Mouse (Mus musculus) intestine, embryonic 16.5 days (tissue): ENCODE results near the gene Mid1. TPM values are rescaled to one million over a fixed set of nuclear protein-coding genes. Genes with fewer than 3 reads are reported as not detected.
"Not testable (repeated sequence)": the region's sequence is repeated elsewhere in the genome, so short reads cannot be mapped to it uniquely, and the experiment has no call there.

Source experiments
- ATAC-seq: fragments of 200-750 bp; cut with Nextera tagmentation; 2 replicates; pipeline ENCODE4 v1.8.0; 2017; ENCODE audit warnings: moderate TSS enrichment, moderate library complexity
- H3K27ac ChIP-seq: fragments of 300-500 bp; sonication (generic); 2 replicates; pipeline ENCODE4 v1.5.1; 2014; ENCODE audit warnings: mild to moderate bottlenecking, low read length
- H3K27me3 ChIP-seq: fragments of 300-500 bp; sonication (generic); replicated peaks from 2 replicates; pipeline ENCODE4 v1.6.1; 2014; ENCODE audit warnings: low read length, control low read depth, mixed read lengths; ENCODE audit not compliant: control insufficient read depth, insufficient read depth
- H3K36me3 ChIP-seq: fragments of 300-500 bp; sonication (generic); 2 replicates; pipeline ENCODE4 v1.6.1; 2014; ENCODE audit warnings: low read length, control low read depth; ENCODE audit not compliant: control insufficient read depth, insufficient read depth
- H3K4me1 ChIP-seq: fragments of 300-500 bp; sonication (generic); 2 replicates; pipeline ENCODE4 v1.6.1; 2014; ENCODE audit warnings: low read length, control low read depth, mixed read lengths; ENCODE audit not compliant: control insufficient read depth, insufficient read depth
- H3K4me2 ChIP-seq: fragments of 300-500 bp; sonication (generic); 2 replicates; pipeline ENCODE4 v1.6.1; 2014; ENCODE audit warnings: low read depth, low read length, control low read depth
- H3K4me3 ChIP-seq: fragments of 300-500 bp; sonication (generic); 2 replicates; pipeline ENCODE4 v1.5.1; 2014; ENCODE audit warnings: mild to moderate bottlenecking, low read length
- H3K9ac ChIP-seq: fragments of 300-500 bp; sonication (generic); 2 replicates; pipeline ENCODE4 v1.6.1; 2014; ENCODE audit warnings: low read depth, low read length
- H3K9me3 ChIP-seq: fragments of 300-500 bp; sonication (generic); 2 replicates; pipeline ENCODE4 v1.6.1; 2016; ENCODE audit warnings: low read length, control low read depth; ENCODE audit not compliant: control insufficient read depth
- WGBS: fragments of 180-500 bp; shearing (Covaris S2); extraction: QIAGEN DNeasy Blood & Tissue Kit; methylation state at CpG from one replicate; pipeline ENCODE4 v1.1.7; 2014; 5-methylcytosine and 5-hydroxymethylcytosine counted together
- polyA plus RNA-seq: library from polyadenylated mRNA; unstranded; fragments of >200 nt; fragmentation: Nextera tagmentation; extraction: Ambion mirVana; gene quantifications from 2 replicates; pipeline ENCODE4 v1.2.1, GENCODE M21; 2015

Gene Mid1
- polyA plus RNA-seq, 1 experiment from 2014 or later: 3.5 TPM

GRCm38 (mm10) chrX:169971562-169971961 is 286.6 kb downstream of the Mid1 start:
- H3K27ac ChIP-seq, H3K4me3 ChIP-seq, H3K36me3 ChIP-seq, H3K4me2 ChIP-seq, H3K9me3 ChIP-seq, H3K4me1 ChIP-seq, H3K9ac ChIP-seq, H3K27me3 ChIP-seq, ATAC-seq: not testable (repeated sequence)
- 89% methylated on average over 6 of the region's 6 CpGs for WGBS

DNA sequence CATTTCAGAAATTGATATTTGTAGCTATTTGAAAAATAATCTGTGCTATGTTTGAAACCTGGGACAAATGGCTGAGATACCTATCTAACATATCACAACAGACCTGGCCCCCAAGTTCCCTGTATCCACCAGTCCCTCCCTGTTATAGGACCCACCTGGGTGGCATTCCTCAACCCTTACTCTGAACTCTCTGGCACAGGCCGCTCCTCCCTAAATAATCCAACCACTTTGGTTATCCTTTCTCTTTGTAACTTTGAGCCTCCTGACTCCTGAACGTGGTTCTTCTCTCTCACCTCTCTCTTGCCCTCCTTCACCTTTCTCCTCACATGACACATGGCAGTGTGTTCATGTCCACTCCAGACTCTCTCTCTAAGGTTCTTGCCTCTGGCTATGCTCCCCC is 287.1 kb downstream of the Mid1 start:
- 72% methylated on average over 2 of the region's 2 CpGs for WGBS
- peak; percentile 21; the same call in 1 of the 2 replicates for ATAC-seq
- H3K4me2 ChIP-seq, H3K9me3 ChIP-seq, H3K4me1 ChIP-seq, H3K9ac ChIP-seq, H3K36me3 ChIP-seq, H3K27me3 ChIP-seq, H3K4me3 ChIP-seq: not testable (repeated sequence)
- H3K27ac ChIP-seq: 0 out of 2 replicates have a peak overlapping the region, but pooled peaks have one; percentile 0

DNA sequence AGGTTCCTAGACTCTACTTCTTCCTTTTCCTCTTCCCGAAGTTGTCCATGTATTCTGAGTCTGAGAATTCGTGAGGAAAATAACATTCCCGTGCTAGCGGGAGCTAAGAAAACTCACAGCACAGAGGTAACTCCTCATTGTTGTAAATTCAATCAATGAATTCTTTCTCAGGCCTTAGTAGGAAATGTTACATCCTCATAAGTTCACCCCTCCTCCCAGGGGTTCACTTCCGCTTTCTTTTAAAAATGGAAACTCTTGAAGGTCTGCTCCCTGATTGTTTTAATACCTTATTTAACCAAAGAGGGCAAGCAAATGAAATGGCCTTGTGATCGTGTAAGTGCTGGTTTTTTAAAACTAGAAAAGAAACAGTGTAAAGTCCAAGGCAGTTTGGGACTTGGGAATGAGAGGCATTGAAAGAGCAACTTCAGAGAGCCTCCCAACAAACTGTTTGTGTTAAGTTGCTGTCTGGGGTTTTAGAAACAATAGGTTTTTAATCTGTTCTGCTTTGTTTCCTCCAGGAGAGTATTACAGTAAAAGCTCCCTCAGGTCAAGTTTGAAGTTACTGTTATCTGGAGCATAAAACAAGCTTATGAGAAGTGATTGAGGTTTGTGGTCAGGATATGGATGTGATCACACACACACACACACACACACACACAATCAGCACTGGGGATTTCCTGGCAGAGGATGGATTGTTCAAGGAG is 287.9 kb downstream of the Mid1 start:
- H3K36me3 ChIP-seq, H3K27me3 ChIP-seq, H3K4me2 ChIP-seq, H3K4me3 ChIP-seq, H3K4me1 ChIP-seq, H3K27ac ChIP-seq, H3K9ac ChIP-seq, H3K9me3 ChIP-seq: not testable (repeated sequence)
- ATAC-seq: peak; percentile 11; the same call in 1 of the 2 replicates
- 75% methylated on average over 6 of the region's 6 CpGs for WGBS

DNA sequence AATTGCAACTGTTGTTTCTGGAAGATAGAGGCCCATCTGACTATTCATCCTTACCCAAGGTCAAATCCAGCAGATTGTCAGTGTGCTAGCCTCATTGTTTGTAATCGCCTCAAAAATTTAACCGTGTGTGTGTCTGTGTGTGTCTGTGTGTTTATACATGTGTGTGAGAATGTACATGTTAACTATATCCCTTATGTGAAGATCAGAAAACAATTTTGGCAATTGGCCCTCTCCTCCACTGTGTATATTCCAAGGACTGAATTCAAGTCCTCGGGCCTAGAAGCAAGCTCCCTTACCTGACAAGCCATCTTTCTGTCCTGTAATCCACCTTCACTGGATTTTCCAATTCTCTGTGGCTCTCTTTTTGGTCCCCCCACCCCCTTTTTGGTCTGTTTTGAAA is 288.8 kb downstream of the Mid1 start:
- H3K4me1 ChIP-seq, ATAC-seq, H3K27me3 ChIP-seq, H3K9ac ChIP-seq, H3K9me3 ChIP-seq, H3K4me3 ChIP-seq, H3K36me3 ChIP-seq, H3K4me2 ChIP-seq, H3K27ac ChIP-seq: not testable (repeated sequence)
- WGBS: 56% methylated on average over 3 of the region's 3 CpGs

DNA sequence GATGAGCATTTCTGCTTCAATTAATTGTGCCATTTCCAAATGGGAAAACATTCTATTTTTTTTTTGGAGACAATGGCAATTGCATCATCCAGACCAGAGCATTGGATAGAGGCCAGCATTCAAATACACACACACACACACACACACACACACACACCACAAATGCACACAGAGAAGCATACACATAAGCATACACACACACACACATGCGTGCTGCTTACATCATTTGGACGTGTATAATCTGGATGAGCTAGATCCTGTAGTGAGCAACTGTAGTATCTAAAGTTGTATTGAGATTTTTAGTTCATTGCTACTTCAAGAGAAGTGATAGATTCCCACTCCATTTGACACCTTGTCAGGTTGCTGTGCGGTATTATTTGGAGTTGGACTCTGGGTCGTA is 289.5 kb downstream of the Mid1 start:
- H3K9ac ChIP-seq, H3K4me3 ChIP-seq, H3K27me3 ChIP-seq, H3K27ac ChIP-seq, ATAC-seq, H3K36me3 ChIP-seq, H3K4me1 ChIP-seq, H3K9me3 ChIP-seq, H3K4me2 ChIP-seq: not testable (repeated sequence)
- WGBS: 57% methylated on average over 4 of the region's 4 CpGs

GRCm38 (mm10) chrX:169974974-169975373 is 290.0 kb downstream of the Mid1 start:
- H3K4me3 ChIP-seq, ATAC-seq, H3K9ac ChIP-seq, H3K27me3 ChIP-seq, H3K36me3 ChIP-seq, H3K4me1 ChIP-seq, H3K27ac ChIP-seq, H3K9me3 ChIP-seq, H3K4me2 ChIP-seq: not testable (repeated sequence)
- WGBS: 52% methylated on average over 6 of the region's 6 CpGs

DNA sequence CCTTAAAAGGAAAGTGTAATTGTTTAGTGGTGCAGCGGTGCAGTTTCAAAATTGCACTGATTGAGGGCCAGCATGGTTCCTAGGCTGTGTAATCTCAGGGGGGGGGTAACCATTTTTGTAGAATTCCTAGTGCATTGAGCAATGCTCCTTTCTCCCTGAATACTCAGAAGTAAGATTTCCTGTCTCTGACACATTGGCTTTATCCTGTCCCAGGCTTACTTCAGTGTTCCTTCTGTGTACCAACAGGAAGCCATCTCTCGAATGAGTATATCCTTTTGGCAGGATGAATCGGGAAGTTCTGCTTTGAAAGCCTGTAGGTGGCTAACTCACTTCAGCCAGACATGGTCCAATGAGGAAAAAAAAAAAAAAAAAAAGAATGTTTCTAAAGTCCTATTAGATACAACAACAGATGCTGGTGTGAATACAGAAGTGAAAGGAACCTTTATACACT is 290.7 kb downstream of the Mid1 start:
- H3K9me3 ChIP-seq, H3K4me1 ChIP-seq, H3K4me2 ChIP-seq, H3K36me3 ChIP-seq, H3K4me3 ChIP-seq, H3K27me3 ChIP-seq, H3K9ac ChIP-seq, H3K27ac ChIP-seq: not testable (repeated sequence)
- ATAC-seq: peak; percentile 17
- WGBS: 62% methylated on average over 3 of the region's 3 CpGs

DNA sequence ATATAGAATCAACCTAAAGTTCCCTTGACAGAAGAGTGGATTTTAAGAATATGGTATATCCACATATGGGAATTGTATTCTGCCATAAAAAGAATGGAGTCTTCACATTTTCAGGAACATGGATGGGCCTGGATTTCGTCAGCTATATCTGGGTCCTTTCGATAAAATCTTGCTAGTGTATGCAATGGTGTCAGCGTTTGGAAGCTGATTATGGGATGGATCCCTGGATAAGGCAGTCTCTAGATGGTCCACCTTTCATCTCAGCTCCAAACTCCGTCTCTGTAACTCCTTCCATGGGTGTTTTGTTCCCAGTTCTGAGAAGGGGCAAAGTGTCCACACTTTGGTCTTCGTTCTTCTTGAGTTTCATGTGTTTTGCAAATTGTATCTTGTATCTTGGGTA is 291.3 kb downstream of the Mid1 start:
- not testable (repeated sequence) for H3K9me3 ChIP-seq, H3K4me1 ChIP-seq, H3K9ac ChIP-seq, H3K27me3 ChIP-seq, H3K4me3 ChIP-seq, H3K27ac ChIP-seq, ATAC-seq, H3K4me2 ChIP-seq, H3K36me3 ChIP-seq
- 58% methylated on average over 5 of the region's 5 CpGs for WGBS

GRCm38 (mm10) chrX:169977856-169978435 is 292.9 kb downstream of the Mid1 start:
- H3K4me1 ChIP-seq, ATAC-seq, H3K9me3 ChIP-seq, H3K4me2 ChIP-seq, H3K27ac ChIP-seq, H3K4me3 ChIP-seq, H3K27me3 ChIP-seq, H3K9ac ChIP-seq: not testable (repeated sequence)
- peaks cover 13% of the 10 kb centered on the region; the same call in 1 of the 2 replicates for H3K36me3 ChIP-seq
- 87% methylated on average over 7 of the region's 7 CpGs for WGBS
